Mouse (Mus musculus): ENCODE data around the gene Txnl4b. TPM values are rescaled to one million over a fixed set of nuclear protein-coding genes. Genes with fewer than 3 reads are reported as not detected.

Txnl4b gene
- total RNA-seq, 2 experiments from 2014 or later: 4.4 to 5.0 TPM

DNA sequence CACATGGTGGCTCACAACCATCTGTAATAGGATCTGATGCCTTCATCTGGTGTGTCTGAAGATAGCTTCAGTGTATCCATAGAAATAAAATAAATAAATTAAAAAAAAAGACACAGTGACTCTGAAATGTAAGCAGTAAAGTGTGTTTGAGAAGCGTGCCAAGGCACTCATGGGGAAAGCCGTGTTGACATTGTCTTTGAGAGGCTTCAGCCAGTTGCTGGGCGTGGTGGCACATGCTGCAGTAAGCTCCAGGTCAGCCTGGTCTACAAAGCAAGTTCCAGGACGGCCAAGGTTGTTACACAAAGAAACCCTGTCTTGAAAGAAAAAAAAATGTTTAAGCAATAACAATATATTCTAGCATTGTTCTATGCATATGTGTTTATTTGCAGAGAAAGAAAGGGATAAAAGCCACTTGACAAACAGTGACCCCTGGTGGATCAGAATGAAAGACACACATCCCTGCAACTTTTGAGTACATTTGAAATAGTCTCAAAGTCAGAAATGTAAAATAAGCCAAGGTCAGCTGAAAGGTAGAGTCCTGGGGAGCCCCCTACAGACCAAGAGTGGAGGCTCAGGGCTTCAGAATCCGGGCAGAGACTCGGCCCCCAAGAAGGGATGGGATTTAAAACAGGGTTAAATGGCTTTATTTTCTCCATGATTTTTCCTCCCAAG is 27.6 kb downstream of the Txnl4b start:
- intact Hi-C loops (cut with DNase I): no loop called here
- peak in 1 of 2 experiments; percentile 11 for DNase-seq

- DNase-seq: peak; percentile 58 to 66
- intact Hi-C loops (cut with DNase I): no loop called here
Observed at GRCm38 (mm10) chr8:109595854-109596253, 30.2 kb downstream of the Txnl4b start.

- intact Hi-C loops (cut with DNase I): loop anchor here (2.0 to 5.0 kb wide), 2 partner anchors 40 to 86 kb away; partner anchors contain the start of gene Ist1
- no peak for DNase-seq
Observed at GRCm38 (mm10) chr8:109606725-109607124, 41.0 kb downstream of the Txnl4b start.

GRCm38 (mm10) chr8:109607650-109608049 is 42.0 kb downstream of the Txnl4b start:
- DNase-seq: no peak
- intact Hi-C loops (cut with DNase I): loop anchor here (2.0 to 5.0 kb wide), 2 partner anchors 41 to 85 kb away; partner anchors contain the start of gene Ist1

DNA sequence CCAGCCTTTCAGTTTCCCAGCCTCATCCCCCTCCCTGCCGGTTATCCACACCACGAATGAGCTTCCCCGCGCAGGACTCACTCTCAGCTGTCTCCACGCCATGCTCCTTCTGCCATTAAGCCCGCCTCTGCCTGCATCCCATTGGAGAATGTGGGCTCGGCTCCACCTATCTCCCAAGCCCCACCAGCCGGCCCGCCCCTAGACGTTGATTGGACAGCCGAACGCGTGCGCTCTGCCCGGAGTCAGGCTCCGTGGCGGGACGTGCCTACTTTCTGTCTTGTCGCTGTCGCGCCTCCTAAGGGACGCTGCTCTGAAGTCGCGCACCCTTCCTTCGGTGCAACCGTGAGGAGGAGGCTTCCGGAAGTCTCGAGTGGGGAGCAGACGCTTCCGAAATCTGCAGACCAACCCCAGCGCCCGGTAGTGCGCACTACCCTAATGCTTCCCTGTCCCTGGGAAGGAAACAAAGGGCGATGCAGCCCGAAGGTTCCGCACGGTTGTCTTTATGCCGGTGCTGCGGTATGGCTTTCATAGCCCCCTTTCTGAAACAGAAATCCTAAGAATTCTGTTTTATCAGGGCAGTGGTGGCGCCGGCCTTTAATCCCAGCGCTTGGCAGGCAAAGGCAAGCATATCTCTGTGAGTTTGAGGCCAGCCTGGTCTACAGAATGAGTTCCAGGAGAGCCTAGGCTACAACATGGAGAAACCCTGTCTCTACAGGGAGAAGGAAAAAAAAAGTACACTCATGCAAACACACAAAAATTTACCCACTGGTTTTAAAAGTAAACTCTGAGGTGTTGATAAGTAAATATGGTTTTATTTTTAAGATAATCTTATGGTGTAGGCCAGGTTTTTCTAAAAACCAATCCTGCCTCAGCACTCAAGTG is 42.8 kb downstream of the Txnl4b start, which contains the start of gene Dhodh:
Dhodh (minus strand) TSS at position 403 of the 882 bp plus-strand sequence.
- peak; percentile 94 to 95 for DNase-seq
- intact Hi-C loops (cut with DNase I): loop anchor here (5.0 kb wide), 1 partner anchor 84 kb away; the partner anchor contains the start of gene Ist1

GRCm38 (mm10) chr8:109609153-109609502 is 43.4 kb downstream of the Txnl4b start:
- DNase-seq: peak in 1 of 2 experiments; percentile 27

GRCm38 (mm10) chr8:109614243-109615210 is 48.8 kb downstream of the Txnl4b start, which contains the start of gene Pkd1l3:
Gene Pkd1l3, plus strand, starts transcription at chr8:109614517.
- no peak for DNase-seq
- intact Hi-C loops (cut with DNase I): no loop called here

More at GRCm38 (mm10) chr8:109609153-109609502, 43.4 kb downstream of the Txnl4b start:
- intact Hi-C loops (cut with DNase I): loop anchor here (5.0 kb wide), 1 partner anchor 83 kb away; the partner anchor contains the start of gene Ist1

DNA sequence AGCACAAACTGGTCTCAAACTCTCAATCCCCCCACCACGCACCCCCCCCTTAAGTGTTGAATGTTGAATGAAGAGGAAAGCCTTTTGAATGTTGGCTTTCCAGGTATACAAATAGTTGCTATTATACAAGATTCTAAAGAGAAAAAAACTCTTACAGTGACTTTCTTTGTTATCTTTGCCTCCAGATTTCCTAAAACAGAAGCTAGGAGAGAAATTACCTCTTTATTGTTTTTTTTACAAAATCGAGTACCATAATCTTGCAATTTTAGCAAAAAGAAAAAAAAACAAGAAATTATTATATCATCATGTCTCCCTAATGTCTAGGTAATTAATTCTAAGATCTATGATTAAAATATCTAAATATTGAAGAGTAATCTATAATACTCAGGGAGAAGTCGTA is 49.9 kb downstream of the Txnl4b start:
- intact Hi-C loops (cut with DNase I): no loop called here
- DNase-seq: no peak

Other genes starting within 250 kb of the Txnl4b start
- not detected for gene Pmfbp1, start 71.9 kb upstream of the Txnl4b start, total RNA-seq (2021)
- gene Dhx38, start within 50 bp of the Txnl4b start, total RNA-seq (2021): 10 to 100 TPM; 14.0 to 14.6 TPM
- 10 to 100 TPM; 18.7 to 51.9 TPM for gene Hp, start 13.3 kb downstream of the Txnl4b start, total RNA-seq (2021)
- gene Dhodh, start 42.8 kb downstream of the Txnl4b start, total RNA-seq (2021): 10 to 100 TPM; 18.3 to 20.8 TPM
- under 1 TPM in 1 of 2 experiments, not detected in 1; 0.10 TPM for gene Pkd1l3, start 48.6 kb downstream of the Txnl4b start, total RNA-seq (2021)
- gene Ist1, start 127.4 kb downstream of the Txnl4b start, total RNA-seq (2021): 10 to 100 TPM; 48.1 to 53.0 TPM
- gene Zfp821, start 139.7 kb downstream of the Txnl4b start, total RNA-seq (2021): 10 to 100 TPM in 1 of 2 experiments, 1 to 10 TPM in 1; 8.6 to 10.4 TPM
- 10 to 100 TPM; 24.1 to 28.0 TPM for gene Atxn1l, start 171.8 kb downstream of the Txnl4b start, total RNA-seq (2021)
- gene Ap1g1, start 212.7 kb downstream of the Txnl4b start, total RNA-seq (2021): 10 to 100 TPM; 43.0 to 45.3 TPM